ENCODE assay signal across 13 mouse cellular contexts in genomic region chr9:101971806-101972205, GRCm38 (mm10).
DNase-seq lines count a peak whose midpoint lies in the region; ATAC-seq lines count a peak whose summit lies in the region.
"Had no signal": no experiment of that assay in that cellular context is flagged by ENCODE, and none has a peak within 500 bp of the region (broad histone marks: within the 10 kb centered on the region; RNA-seq: fewer than 3 reads in every experiment).

No protein-coding gene starts in this region.

- H3K4me2 ChIP-seq in liver, embryonic 11.5 days, result no peak overlapping the region
- H3K4me2 ChIP-seq in liver, embryonic 12.5 days, result no peak overlapping the region; the same call in 1 of the 2 replicates
- H3K4me2 ChIP-seq: limb, embryonic 12.5 days; stomach, embryonic 15.5 days had no signal

- no peaks in the 10 kb centered on the region for H3K36me3 ChIP-seq in liver, embryonic 11.5 days (ENCODE audit: control insufficient read depth, insufficient read depth, low read length)
- no peaks in the 10 kb centered on the region for H3K36me3 ChIP-seq in liver, embryonic 12.5 days
- no peaks in the 10 kb centered on the region for H3K36me3 ChIP-seq in megakaryocyte, embryonic 14.5 days (replicated peaks; ENCODE audit: low read length)
- H3K36me3 ChIP-seq: limb, embryonic 12.5 days; stomach, embryonic 15.5 days had no signal

- 31% methylated on average over 6 of the region's 6 CpGs for WGBS in liver, embryonic 11.5 days
- WGBS in liver, embryonic 12.5 days (ENCODE audit: insufficient replicate concordance), result 30% methylated on average over 6 of the region's 6 CpGs

- peak; percentile 6 for DNase-seq in gastrocnemius, adult 18-20 months (ENCODE audit: low spot score)
- no peak for DNase-seq in gastrocnemius, postnatal 36 days
- no peak for DNase-seq in liver, embryonic 11.5 days (ENCODE audit: low spot score)
- peak; percentile 23 for DNase-seq in gastrocnemius, postnatal 25 days
- DNase-seq in urinary bladder, postnatal 10 days (ENCODE audit: low spot score), result no peak
- no peak for DNase-seq in adrenal gland, postnatal 10 days
- DNase-seq: cerebellum, adult 11-12 months; kidney, adult 9 months had no signal

- no peaks in the 10 kb centered on the region for H3K4me1 ChIP-seq in liver, embryonic 11.5 days (replicated peaks; ENCODE audit: control insufficient read depth, insufficient read depth, low read length)
- peaks cover 4% of the 10 kb centered on the region; the same call in 1 of the 2 replicates for H3K4me1 ChIP-seq in liver, embryonic 12.5 days
- H3K4me1 ChIP-seq in megakaryocyte, embryonic 14.5 days, result peaks cover 64% of the 10 kb centered on the region
- H3K4me1 ChIP-seq: limb, embryonic 12.5 days; stomach, embryonic 15.5 days had no signal

- H3K9ac ChIP-seq in liver, embryonic 11.5 days (ENCODE audit: low read depth, low read length), result no peak overlapping the region
- H3K9ac ChIP-seq in liver, embryonic 12.5 days, result no peak overlapping the region
- H3K9ac ChIP-seq: limb, embryonic 12.5 days; stomach, embryonic 15.5 days had no signal

- H3K27me3 ChIP-seq in liver, embryonic 11.5 days (replicated peaks; ENCODE audit: control insufficient read depth, insufficient read depth, low read length), result no peaks in the 10 kb centered on the region; the same call in 1 of the 2 replicates
- H3K27me3 ChIP-seq in liver, embryonic 12.5 days (replicated peaks), result no peaks in the 10 kb centered on the region; the same call in 1 of the 2 replicates
- H3K27me3 ChIP-seq in megakaryocyte, embryonic 14.5 days (replicated peaks), result no peaks in the 10 kb centered on the region
- H3K27me3 ChIP-seq: CH12.LX; limb, embryonic 12.5 days; stomach, embryonic 15.5 days had no signal

- no peaks in the 10 kb centered on the region for H3K9me3 ChIP-seq in liver, embryonic 11.5 days (ENCODE audit: control insufficient read depth, low read length)
- H3K9me3 ChIP-seq in liver, embryonic 12.5 days (replicated peaks), result no peaks in the 10 kb centered on the region
- H3K9me3 ChIP-seq in megakaryocyte, embryonic 14.5 days, result no peaks in the 10 kb centered on the region
- H3K9me3 ChIP-seq: limb, embryonic 12.5 days; stomach, embryonic 15.5 days had no signal

- no peak overlapping the region for H3K27ac ChIP-seq in liver, embryonic 11.5 days (ENCODE audit: low read depth, low read length)
- no peak overlapping the region for H3K27ac ChIP-seq in liver, embryonic 12.5 days
- H3K27ac ChIP-seq: limb, embryonic 12.5 days; stomach, embryonic 15.5 days had no signal

- no peak overlapping the region for H3K4me3 ChIP-seq in liver, embryonic 11.5 days (ENCODE audit: low read depth, low read length)
- H3K4me3 ChIP-seq in liver, embryonic 12.5 days, result no peak overlapping the region
- peak overlapping the region; percentile 83 for H3K4me3 ChIP-seq in megakaryocyte, embryonic 14.5 days (replicated peaks)
- H3K4me3 ChIP-seq: limb, embryonic 12.5 days; stomach, embryonic 15.5 days had no signal

- intact Hi-C loops in gastrocnemius, postnatal 36 days (cut with DNase I), result no loop called here

- peak; percentile 26; the same call in 1 of the 2 replicates for ATAC-seq in liver, embryonic 11.5 days (replicated peaks; ENCODE audit: low FRiP score)
- ATAC-seq in liver, embryonic 12.5 days, result no peak

Comparison
In these comparisons a context has a peak if more than half of its experiments do, and no peak if none do; other contexts are left out.
1. DNase-seq: peak in gastrocnemius, adult 18-20 months (single experiment) and gastrocnemius, postnatal 25 days (single experiment); none in gastrocnemius, postnatal 36 days (0 of 2), liver, embryonic 11.5 days (single experiment), urinary bladder, postnatal 10 days (single experiment) and adrenal gland, postnatal 10 days (single experiment).